Mouse (Mus musculus) lung, postnatal 4 days (tissue): Measurements from ENCODE around the gene Nolc1.

Experiments used
- DNase-seq, 2 experiments: peaks; one replicate each; pipeline ENCODE4 v3.0.0; 2021

Gene Nolc1

GRCm38 (mm10) chr19:46075616-46076607 is at the start of gene Nolc1:
Gene Nolc1 (plus strand): TSS chr19:46075863.
- peak; percentile 99 for DNase-seq

- no peak for DNase-seq
These were observed 49.1 kb upstream of the Nolc1 start for GRCm38 (mm10) chr19:46026567-46026966.

GRCm38 (mm10) chr19:46028747-46029320 is 46.8 kb upstream of the Nolc1 start:
- no peak for DNase-seq

GRCm38 (mm10) chr19:46029652-46030051 is 46.0 kb upstream of the Nolc1 start:
- DNase-seq = no peak

GRCm38 (mm10) chr19:46030196-46030983 is 45.3 kb upstream of the Nolc1 start:
- DNase-seq = no peak

GRCm38 (mm10) chr19:46031689-46032432 is 43.8 kb upstream of the Nolc1 start:
- DNase-seq = no peak

GRCm38 (mm10) chr19:46032731-46033510 is 42.7 kb upstream of the Nolc1 start:
- DNase-seq = no peak

GRCm38 (mm10) chr19:46033911-46034310 is 41.8 kb upstream of the Nolc1 start:
- DNase-seq = no peak

GRCm38 (mm10) chr19:46035971-46036370 is 39.7 kb upstream of the Nolc1 start:
- no peak for DNase-seq

DNA sequence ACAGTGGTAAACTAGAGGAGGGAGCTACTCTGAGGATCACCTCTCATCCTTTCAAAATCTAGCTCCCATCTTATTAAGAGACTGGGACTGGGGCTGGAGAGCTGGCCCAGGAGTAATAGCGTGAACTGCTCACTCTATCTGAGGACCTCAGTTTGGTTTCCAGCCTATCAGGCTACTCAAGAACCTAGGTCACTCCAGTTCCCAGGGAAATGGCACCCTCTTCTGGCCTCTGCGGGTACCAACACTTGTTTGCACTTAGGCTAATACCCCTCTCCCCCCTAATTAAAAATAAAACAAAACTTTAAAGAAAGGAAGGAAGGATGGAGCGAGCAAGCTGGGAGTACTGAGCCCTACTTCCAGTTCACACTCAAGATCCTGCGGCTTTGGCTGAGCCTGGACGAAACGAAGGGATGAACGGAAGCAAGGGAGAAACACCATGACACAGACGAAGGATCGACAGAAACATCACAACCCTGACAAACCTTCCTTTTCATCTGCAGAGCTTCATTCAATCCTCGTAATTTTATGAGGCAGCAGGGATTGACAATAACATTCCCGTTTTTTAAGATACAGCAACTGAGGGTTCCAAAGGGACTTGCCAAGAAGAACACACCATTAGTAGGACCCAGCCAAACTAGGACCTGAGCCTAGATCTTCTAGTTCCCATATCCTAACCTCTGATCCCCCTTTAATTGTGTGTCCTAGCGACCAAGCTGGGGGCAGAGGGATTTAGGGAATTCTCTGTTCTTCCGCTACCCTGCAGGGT is 39.0 kb upstream of the Nolc1 start:
- DNase-seq = peak in 1 of 2 experiments; percentile 44

GRCm38 (mm10) chr19:46037243-46037924 is 38.3 kb upstream of the Nolc1 start:
- DNase-seq = no peak

DNA sequence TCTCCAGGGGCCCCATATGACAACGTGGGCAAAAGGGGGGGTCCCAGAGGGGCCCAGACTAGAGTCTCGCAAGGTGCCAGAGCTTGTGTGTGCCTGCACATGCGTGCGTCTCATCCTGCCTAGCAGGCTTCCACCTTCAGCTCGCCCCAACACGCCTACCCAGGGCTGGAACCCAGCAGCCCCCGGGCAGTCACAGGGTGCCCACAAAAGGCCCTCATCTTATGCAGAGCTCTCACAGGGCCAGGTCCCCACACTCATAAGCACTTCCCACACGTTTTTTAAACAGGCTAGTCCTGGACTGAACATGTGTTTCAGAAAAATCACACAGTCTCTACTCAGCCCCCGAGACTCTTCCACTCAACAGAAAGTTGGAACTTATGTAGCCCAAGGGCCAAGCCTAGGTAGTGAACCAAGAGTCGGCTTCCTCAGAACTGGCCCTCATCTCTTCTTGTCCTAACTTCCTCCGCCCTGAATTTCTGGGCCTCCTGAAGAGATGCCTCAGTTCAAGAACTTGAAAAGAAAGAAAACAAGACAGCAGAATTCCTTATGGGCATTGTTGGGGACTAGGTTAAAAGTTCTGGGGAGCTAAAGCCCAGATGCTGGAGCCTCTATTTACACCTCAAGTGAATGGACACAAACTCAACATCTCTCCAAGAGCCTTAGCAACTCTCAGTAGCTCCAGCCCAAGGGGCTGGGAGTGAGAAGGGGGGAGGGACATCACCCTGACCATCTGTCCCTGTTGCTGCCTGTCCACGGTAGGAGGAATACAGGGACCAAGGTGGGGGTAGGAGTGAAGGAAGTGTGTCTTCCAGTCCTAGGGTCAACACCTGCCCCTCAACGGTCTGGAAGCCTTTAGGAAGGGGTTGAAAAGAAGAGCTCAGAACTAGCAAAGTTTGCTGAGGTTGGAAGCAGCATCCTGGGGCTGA is 37.5 kb upstream of the Nolc1 start:
- no peak for DNase-seq

GRCm38 (mm10) chr19:46038851-46039260 is 36.8 kb upstream of the Nolc1 start:
- peak; percentile 38 to 48 for DNase-seq

- peak; percentile 93 to 96 for DNase-seq
These were observed 36.2 kb upstream of the Nolc1 start for GRCm38 (mm10) chr19:46039478-46039877.

- peak in 1 of 2 experiments; percentile 20 for DNase-seq
These were observed 35.3 kb upstream of the Nolc1 start for GRCm38 (mm10) chr19:46040149-46040902.

- DNase-seq = no peak
These were observed 34.2 kb upstream of the Nolc1 start for GRCm38 (mm10) chr19:46041299-46041932.

DNA sequence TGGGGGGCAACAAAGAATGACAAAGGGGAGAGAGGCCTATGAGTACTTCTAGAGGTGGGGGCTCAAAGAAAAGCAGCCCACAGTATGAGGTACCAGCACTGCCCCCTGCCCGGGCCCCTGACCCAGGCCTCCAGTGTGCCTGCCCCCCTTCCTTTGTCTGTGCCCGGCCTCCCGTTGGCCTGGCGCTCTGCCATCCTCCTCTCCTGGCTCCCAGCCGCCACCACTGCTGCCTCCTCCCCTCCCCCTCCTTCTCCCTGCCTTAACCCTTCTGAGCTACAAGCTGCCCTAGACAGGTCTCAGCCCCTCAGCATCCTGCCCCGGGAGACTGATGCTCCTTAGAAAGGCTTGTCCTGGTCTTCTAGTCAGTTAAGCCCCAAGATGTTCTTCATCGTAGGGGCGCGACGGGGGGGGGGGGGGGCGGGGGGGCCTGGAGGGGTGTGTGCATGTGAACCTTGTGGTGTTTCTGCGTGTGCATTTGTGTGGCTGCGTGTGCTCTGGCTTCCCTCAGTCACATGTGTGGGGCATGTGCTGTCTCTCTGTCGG is 33.7 kb upstream of the Nolc1 start:
- peak; percentile 92 to 93 for DNase-seq
